Mouse (Mus musculus): ENCODE measurements around the gene Minpp1. TPM values are rescaled to one million over a fixed set of nuclear protein-coding genes. Genes with fewer than 3 reads are reported as not detected.

Minpp1 gene
- polyA plus RNA-seq, 1 experiment = 29.1 TPM

DNA sequence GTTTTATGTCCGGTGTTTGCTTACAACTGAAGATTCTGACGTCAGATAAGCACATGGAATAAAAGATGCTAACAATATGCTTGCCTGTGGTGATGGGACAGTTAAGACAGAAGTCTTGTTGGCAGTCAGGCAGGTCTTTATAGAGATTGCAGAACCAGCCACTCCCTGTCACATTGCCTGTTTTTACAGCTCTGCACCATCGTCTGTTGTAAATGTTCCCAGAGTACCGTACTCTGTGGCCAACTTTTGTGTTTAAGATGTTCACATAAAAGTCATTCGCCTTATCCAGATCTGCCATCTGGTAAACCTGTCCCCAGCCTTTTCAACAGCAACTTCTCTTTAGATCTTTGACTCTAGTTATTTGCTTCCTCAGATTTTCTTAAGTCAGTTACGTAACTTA, 11.8 kb downstream of the Minpp1 start:
- DNase-seq = no peak
- 63% methylated on average over 6 of the region's 6 CpGs for WGBS
- TF ChIP-seq POLR2A (IDR thresholded peaks at IDR 0.05; ENCODE audit: borderline replicate concordance, extremely low read depth, low read depth, low read length) (no peak), CTCF (IDR thresholded peaks at IDR 0.05; ENCODE audit: insufficient read depth, low read length) (no peak)
- no peak overlapping the region for H3K4me3 ChIP-seq (replicated peaks; ENCODE audit: extremely low read depth, low read depth, low read length)
- H3K4me1 ChIP-seq (ENCODE audit: control insufficient read depth, insufficient read depth, low read length) = no peaks in the 10 kb centered on the region; the same call in 1 of the 2 replicates

DNA sequence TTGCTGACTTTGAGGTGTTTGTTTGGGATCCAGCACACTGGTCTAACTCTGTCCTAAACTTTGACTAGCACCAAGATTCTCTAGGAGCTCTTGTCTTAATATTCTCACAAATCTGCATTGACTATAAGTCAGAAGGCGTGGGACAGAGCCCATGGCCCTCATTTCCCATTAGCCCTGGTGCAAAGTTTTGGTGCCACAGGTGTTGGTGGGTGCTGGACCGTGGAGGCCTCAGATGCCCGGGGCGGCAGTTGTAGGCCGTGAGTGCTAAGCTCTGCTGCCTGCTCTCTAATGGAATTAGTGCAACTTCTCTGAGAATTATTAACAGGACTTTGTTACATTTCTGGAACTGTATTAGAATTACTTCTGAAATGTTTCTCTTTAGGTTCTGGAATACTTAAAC, 12.4 kb downstream of the Minpp1 start:
- TF ChIP-seq CTCF (IDR thresholded peaks at IDR 0.05; ENCODE audit: insufficient read depth, low read length) (no peak), POLR2A (IDR thresholded peaks at IDR 0.05; ENCODE audit: borderline replicate concordance, extremely low read depth, low read depth, low read length) (no peak)
- Histone ChIP-seq H3K4me1 (ENCODE audit: control insufficient read depth, insufficient read depth, low read length) (no peaks in the 10 kb centered on the region; the same call in 1 of the 2 replicates), H3K4me3 (replicated peaks; ENCODE audit: extremely low read depth, low read depth, low read length) (no peak overlapping the region)
- no peak for DNase-seq
- WGBS = 99% methylated on average over 5 of the region's 5 CpGs

DNA sequence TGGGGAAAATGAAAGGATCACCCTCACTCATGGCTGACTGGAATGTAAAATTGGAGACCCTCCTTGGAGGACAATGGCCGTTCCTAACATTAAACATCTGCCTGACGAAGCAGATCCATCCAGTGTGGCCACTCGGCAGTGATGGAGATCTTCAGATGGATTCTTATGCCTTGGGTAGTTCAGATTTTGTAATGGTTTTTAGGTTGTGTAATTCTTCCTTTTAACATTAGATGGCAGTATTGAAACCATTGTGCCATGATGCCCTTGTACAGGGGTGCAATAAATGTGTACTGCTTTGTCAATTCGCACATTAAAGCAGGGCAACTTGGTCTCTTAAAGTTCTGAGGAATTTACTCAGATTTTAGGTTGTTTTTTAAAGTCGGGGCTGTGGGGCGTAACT, 15.8 kb downstream of the Minpp1 start:
- TF ChIP-seq CTCF (IDR thresholded peaks at IDR 0.05; ENCODE audit: insufficient read depth, low read length) = no peak
- TF ChIP-seq POLR2A (IDR thresholded peaks at IDR 0.05; ENCODE audit: borderline replicate concordance, extremely low read depth, low read depth, low read length) = no peak
- DNase-seq = no peak
- Histone ChIP-seq H3K4me1 (ENCODE audit: control insufficient read depth, insufficient read depth, low read length) (no peaks in the 10 kb centered on the region), H3K4me3 (replicated peaks; ENCODE audit: extremely low read depth, low read depth, low read length) (no peak overlapping the region)
- 75% methylated on average over 6 of the region's 6 CpGs for WGBS

DNA sequence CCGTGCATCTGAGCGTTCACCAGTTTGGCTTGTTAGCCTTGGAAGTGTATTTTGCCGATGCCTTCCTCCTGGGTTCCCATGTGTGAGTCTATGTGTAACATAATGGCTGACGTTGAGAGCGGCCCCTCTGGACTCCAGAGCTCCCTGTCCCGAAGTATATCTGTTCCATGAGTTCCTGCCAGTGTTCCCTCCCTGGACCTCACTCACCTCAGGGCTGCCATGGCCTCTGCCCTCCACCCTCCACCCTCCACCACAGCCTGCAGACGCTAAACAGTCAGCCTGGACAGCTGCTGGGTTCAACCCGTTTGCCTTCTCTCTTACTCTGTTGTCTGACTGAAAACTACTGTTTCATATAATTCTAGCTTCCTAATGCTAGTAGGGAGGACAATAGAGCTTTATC, 20.5 kb downstream of the Minpp1 start:
- TF ChIP-seq CTCF (IDR thresholded peaks at IDR 0.05; ENCODE audit: insufficient read depth, low read length) (no peak), POLR2A (IDR thresholded peaks at IDR 0.05; ENCODE audit: borderline replicate concordance, extremely low read depth, low read depth, low read length) (no peak)
- DNase-seq = no peak
- H3K4me1 ChIP-seq (ENCODE audit: control insufficient read depth, insufficient read depth, low read length) = no peaks in the 10 kb centered on the region
- H3K4me3 ChIP-seq (replicated peaks; ENCODE audit: extremely low read depth, low read depth, low read length) = no peak overlapping the region
- 70% methylated on average over 8 of the region's 8 CpGs for WGBS

DNA sequence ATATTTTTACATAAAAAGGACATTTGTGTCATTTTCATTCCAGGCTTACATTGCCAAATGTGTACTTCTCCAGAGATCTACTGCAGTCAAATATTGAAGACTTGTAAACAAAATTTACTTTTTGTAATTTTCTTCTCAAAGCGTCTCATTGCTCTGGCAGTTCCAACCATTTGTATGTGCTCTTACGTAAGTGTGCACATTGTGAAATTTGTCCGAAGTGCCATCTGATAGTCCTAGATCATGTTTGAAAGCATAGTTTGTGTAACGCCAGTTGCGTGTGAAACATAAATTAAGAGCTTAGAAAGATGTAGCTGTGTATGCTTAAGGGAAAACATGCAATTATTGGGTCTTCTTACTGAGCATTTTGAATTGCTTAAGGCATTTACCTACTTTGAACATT, 20.9 kb downstream of the Minpp1 start:
- no peak for DNase-seq
- Histone ChIP-seq H3K4me3 (replicated peaks; ENCODE audit: extremely low read depth, low read depth, low read length) (no peak overlapping the region), H3K4me1 (ENCODE audit: control insufficient read depth, insufficient read depth, low read length) (no peaks in the 10 kb centered on the region)
- TF ChIP-seq POLR2A (IDR thresholded peaks at IDR 0.05; ENCODE audit: borderline replicate concordance, extremely low read depth, low read depth, low read length) (no peak), CTCF (IDR thresholded peaks at IDR 0.05; ENCODE audit: insufficient read depth, low read length) (no peak)
- WGBS = 74% methylated on average over 5 of the region's 5 CpGs

DNA sequence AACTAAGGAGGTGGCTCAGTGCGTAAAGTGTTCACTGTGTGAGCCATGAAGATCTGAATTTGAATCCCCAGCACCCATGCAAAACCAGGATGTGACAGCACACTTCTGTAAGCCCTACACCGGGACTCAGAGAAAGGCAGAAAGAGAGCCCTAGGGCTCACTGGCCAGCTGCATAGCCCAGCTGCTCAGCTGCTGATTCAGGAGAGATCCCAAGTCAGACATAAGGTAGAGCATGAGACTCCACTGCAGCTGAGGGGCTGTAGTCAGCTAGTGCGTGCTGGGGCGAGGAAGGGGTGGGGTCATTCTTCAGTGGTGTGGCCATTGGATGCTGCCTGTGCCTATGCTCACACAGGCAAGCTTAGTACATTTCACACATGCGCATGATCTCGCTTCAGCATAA, 21.5 kb downstream of the Minpp1 start:
- TF ChIP-seq CTCF (IDR thresholded peaks at IDR 0.05; ENCODE audit: insufficient read depth, low read length) (no peak), POLR2A (IDR thresholded peaks at IDR 0.05; ENCODE audit: borderline replicate concordance, extremely low read depth, low read depth, low read length) (no peak)
- WGBS = 91% methylated on average over 6 of the region's 6 CpGs
- no peak overlapping the region for H3K4me3 ChIP-seq (replicated peaks; ENCODE audit: extremely low read depth, low read depth, low read length)
- no peak for DNase-seq
- H3K4me1 ChIP-seq (ENCODE audit: control insufficient read depth, insufficient read depth, low read length) = no peaks in the 10 kb centered on the region

DNA sequence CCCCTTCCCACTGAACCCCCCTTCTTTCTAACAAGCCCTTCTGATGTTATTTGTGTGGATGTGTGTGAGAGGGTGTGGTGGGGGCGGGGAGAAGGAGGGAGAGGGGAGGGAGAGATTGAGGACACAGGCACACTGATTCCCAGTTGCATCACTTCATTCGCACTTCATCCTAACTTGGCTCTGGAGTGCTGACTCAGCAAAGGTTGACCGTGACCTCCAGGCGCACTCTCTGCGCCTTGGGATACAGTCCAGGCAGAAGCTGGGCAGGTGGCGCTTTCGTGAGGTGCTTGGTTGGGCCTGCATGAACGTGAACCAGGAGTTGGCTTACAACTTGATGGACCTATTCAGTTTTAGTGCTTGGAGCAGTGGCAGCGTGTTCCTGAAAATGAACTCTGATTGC, 22.0 kb downstream of the Minpp1 start:
- Histone ChIP-seq H3K4me3 (replicated peaks; ENCODE audit: extremely low read depth, low read depth, low read length) (no peak overlapping the region), H3K4me1 (ENCODE audit: control insufficient read depth, insufficient read depth, low read length) (no peaks in the 10 kb centered on the region)
- WGBS = 77% methylated on average over 9 of the region's 9 CpGs
- no peak for TF ChIP-seq POLR2A (IDR thresholded peaks at IDR 0.05; ENCODE audit: borderline replicate concordance, extremely low read depth, low read depth, low read length)
- no peak for TF ChIP-seq CTCF (IDR thresholded peaks at IDR 0.05; ENCODE audit: insufficient read depth, low read length)
- no peak for DNase-seq

DNA sequence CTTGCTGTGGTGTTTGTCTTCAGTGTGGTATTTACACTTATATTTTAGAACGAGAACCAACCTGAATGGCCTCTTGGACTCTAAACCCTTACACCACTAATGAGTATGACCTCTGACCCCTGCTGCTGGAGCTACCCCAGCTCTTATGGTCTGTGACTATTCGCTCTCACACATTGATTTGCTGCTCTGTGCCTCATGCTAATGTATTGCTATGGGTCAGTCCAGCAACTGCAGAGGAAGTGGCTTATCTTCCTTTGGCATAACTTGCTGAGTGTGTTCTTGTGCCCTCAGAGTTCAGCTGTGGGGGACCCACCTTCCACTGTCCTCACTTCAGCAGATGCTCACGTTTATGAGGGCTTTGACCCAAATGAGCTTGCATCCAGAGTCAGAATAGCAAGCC, 24.7 kb downstream of the Minpp1 start:
- H3K4me3 ChIP-seq (replicated peaks; ENCODE audit: extremely low read depth, low read depth, low read length) = no peak overlapping the region
- WGBS = 77% methylated on average over 3 of the region's 3 CpGs
- DNase-seq = no peak
- no peaks in the 10 kb centered on the region for H3K4me1 ChIP-seq (ENCODE audit: control insufficient read depth, insufficient read depth, low read length)
- TF ChIP-seq POLR2A (IDR thresholded peaks at IDR 0.05; ENCODE audit: borderline replicate concordance, extremely low read depth, low read depth, low read length) (no peak), CTCF (IDR thresholded peaks at IDR 0.05; ENCODE audit: insufficient read depth, low read length) (no peak)

DNA sequence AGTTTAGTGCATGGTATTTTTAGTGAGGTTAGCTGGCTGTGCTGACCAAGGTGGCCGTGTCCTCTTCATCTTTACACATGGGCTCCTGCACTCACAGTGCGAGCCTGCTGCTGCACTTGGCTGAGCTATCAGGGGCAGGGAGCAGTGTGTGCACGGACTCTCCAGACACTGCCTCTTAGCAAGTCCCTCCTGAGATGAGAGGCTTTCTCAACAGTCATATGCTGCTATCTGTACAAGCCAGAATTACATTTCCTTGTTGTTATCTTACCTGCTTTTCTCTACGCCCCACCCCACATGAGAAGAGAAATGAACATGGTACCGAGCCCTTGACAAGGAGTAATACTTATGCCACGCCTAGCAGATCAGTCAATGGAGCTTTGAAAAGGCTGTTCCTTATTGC, 25.4 kb downstream of the Minpp1 start:
- TF ChIP-seq CTCF (IDR thresholded peaks at IDR 0.05; ENCODE audit: insufficient read depth, low read length) (no peak), POLR2A (IDR thresholded peaks at IDR 0.05; ENCODE audit: borderline replicate concordance, extremely low read depth, low read depth, low read length) (no peak)
- DNase-seq = no peak
- H3K4me1 ChIP-seq (ENCODE audit: control insufficient read depth, insufficient read depth, low read length) = no peaks in the 10 kb centered on the region
- WGBS = 80% methylated on average over 6 of the region's 6 CpGs
- H3K4me3 ChIP-seq (replicated peaks; ENCODE audit: extremely low read depth, low read depth, low read length) = no peak overlapping the region

DNA sequence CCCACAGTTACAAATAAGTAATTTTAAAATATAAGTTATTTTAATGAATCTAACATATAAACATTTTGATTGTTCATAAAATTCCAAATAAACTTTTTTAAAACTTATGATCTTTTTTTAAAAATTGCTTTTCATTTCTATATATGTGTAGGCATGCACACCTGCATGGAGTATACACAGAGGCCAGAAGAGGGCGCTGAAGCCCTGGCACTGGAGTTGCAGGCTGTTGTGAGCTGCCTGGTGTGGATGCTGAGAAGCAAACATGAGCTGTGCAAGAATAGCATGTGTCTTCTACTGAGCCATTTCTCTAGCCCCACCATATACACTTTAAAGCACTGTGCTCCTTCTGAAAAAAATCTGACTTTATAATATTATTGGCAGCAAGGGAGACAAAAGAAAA, 26.9 kb downstream of the Minpp1 start:
- 42% methylated on average over 1 of the region's 1 CpGs for WGBS
- TF ChIP-seq POLR2A (IDR thresholded peaks at IDR 0.05; ENCODE audit: borderline replicate concordance, extremely low read depth, low read depth, low read length) = no peak
- TF ChIP-seq CTCF (IDR thresholded peaks at IDR 0.05; ENCODE audit: insufficient read depth, low read length) = 0 out of 2 replicates have a peak, but pooled peaks have one; percentile 27
- no peaks in the 10 kb centered on the region for H3K4me1 ChIP-seq (ENCODE audit: control insufficient read depth, insufficient read depth, low read length)
- no peak for DNase-seq
- H3K4me3 ChIP-seq (replicated peaks; ENCODE audit: extremely low read depth, low read depth, low read length) = no peak overlapping the region

Measured in lung, adult 2 months (tissue).